Mouse (Mus musculus) liver, adult 2 months (tissue): ENCODE results near the gene Frem1.

Experiments
- CTCF ChIP-seq: fragments of 200-500 bp; IDR thresholded peaks from 2 replicates; pipeline ENCODE4 v1.5.1; 2011; ENCODE audit warnings: low read depth, low read length, control low read depth
- POLR2A ChIP-seq: fragments of 200-500 bp; IDR thresholded peaks from 2 replicates; pipeline ENCODE4 v1.6.1; 2011; ENCODE audit warnings: low read length, control low read depth; ENCODE audit not compliant: insufficient read depth; ENCODE audit errors: extremely low read depth

GRCm38 (mm10) chr4:82879152-82879551 is 173.0 kb downstream of the Frem1 start:
- TF ChIP-seq POLR2A (no peak), CTCF (no peak)
